Mouse (Mus musculus) cerebellum, adult 2 months (tissue): ENCODE data around the gene Cemip2. TPM values are rescaled to one million over a fixed set of nuclear protein-coding genes. Genes with fewer than 3 reads are reported as not detected.

Source experiments
- DNase-seq, 2 experiments: peaks; one replicate each; pipeline ENCODE4 v3.0.0; 2021
- H3K27ac ChIP-seq: fragments of 200-500 bp; 2 replicates; pipeline ENCODE4 v1.5.1; 2012; ENCODE audit warnings: low read length, control low read depth, inconsistent platforms; ENCODE audit not compliant: insufficient read depth
- H3K27me3 ChIP-seq: fragments of 200-500 bp; 2 replicates; pipeline ENCODE4 v1.6.1; 2012; ENCODE audit warnings: inconsistent platforms, mild to moderate bottlenecking, low read length, moderate library complexity; ENCODE audit not compliant: control insufficient read depth, insufficient read depth
- H3K4me1 ChIP-seq: fragments of 200-500 bp; 2 replicates; pipeline ENCODE4 v1.6.1; 2011; ENCODE audit warnings: low read length; ENCODE audit not compliant: control insufficient read depth, insufficient read depth
- H3K4me3 ChIP-seq: fragments of 200-500 bp; replicated peaks from 2 replicates; pipeline ENCODE3; 2011; ENCODE audit warnings: mild to moderate bottlenecking, low read depth, low read length, control low read depth; ENCODE audit not compliant: insufficient read depth
- CTCF ChIP-seq: fragments of 200-500 bp; IDR thresholded peaks from 2 replicates; pipeline ENCODE4 v1.5.1; 2011; ENCODE audit warnings: low read depth, mild to moderate bottlenecking, control low read depth, low read length, moderate library complexity, borderline replicate concordance; ENCODE audit not compliant: insufficient read depth
- POLR2A ChIP-seq: fragments of 200-500 bp; IDR thresholded peaks from 2 replicates; pipeline ENCODE4 v1.6.1; 2011; ENCODE audit warnings: low read length, control low read depth, borderline replicate concordance; ENCODE audit not compliant: insufficient read depth
- WGBS: fragments of 180-500 bp; shearing (Covaris S2); methylation state at CpG from one replicate; pipeline ENCODE4 v1.1.7; 2018; 5-methylcytosine and 5-hydroxymethylcytosine counted together
- polyA plus RNA-seq: library from polyadenylated mRNA; depleted of rRNA; stranded (reverse); fragments of >200 nt; gene quantifications from 2 replicates; pipeline ENCODE4 v1.2.3, GENCODE M21; 2012

Gene Cemip2
- polyA plus RNA-seq, 1 experiment, result 9.9 TPM

DNA sequence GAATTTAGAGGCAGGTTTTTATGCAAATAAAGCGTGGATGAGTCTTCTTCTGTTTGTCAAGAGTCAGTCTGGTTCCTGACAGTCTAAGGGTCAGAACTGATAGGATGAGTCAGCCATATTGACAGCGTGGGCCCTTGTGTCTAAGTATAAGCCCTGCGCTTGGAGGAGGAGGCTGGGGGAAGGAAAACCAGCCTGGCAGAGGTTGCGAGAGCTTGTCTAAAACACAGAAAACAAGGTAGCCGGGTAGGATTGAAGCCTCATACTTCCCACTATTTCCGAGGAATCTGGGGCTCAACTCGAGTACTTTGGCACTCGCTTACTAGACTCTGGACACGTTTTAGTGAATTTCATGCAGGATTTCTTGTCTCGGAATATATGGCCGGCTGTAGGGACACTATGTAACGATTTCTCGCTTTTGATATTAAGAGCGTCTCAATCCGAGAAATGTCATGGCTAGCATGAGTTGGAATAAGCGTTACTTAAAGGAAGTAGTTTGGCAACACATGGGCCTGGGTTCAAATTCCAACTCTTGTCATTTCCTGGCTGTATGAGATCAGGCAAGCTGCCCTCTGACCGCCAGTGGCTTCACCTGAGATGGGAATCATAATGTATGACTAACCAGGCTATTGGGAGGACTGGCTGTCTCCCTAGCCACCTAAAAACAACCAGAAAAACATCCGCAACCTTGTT, 39.4 kb upstream of the Cemip2 start:
- H3K4me3 ChIP-seq, result no peak overlapping the region
- peak overlapping the region; percentile 84 for H3K27ac ChIP-seq
- no peaks in the 10 kb centered on the region for H3K27me3 ChIP-seq
- TF ChIP-seq CTCF (no peak), POLR2A (no peak)
- H3K4me1 ChIP-seq, result peaks cover 21% of the 10 kb centered on the region; the same call in 1 of the 2 replicates
- WGBS, result 53% methylated on average over 18 of the region's 18 CpGs
- no peak for DNase-seq

DNA sequence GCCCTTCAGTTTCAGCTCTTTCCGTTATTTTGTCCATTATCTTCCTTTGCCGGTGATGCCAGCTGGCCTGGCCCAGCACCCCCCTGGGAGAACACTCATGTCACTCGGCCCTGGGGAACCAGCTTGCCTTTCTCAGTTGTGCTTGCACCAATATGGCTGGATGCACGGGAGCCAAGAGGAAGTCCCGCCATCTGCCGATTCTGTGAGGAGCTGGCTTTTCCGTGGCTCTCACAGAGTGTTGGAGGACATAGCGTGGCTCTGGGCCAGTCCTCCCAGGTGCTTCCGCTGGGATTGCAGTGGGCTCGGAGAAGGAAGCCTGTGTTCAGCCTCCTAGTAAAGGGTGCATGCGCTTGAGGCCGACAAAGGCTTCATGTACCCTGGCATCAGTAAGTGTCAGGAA, 36.0 kb upstream of the Cemip2 start:
- TF ChIP-seq CTCF, result no peak
- 0 out of 2 replicates have a peak, but pooled peaks have one; percentile 15 for TF ChIP-seq POLR2A
- H3K4me1 ChIP-seq, result peaks cover 20% of the 10 kb centered on the region; the same call in 1 of the 2 replicates
- no peaks in the 10 kb centered on the region for H3K27me3 ChIP-seq
- H3K27ac ChIP-seq, result peak overlapping the region; percentile 62
- WGBS, result 7% methylated on average over 12 of the region's 12 CpGs
- DNase-seq, result peak; percentile 98 to 99
- H3K4me3 ChIP-seq, result no peak overlapping the region

DNA sequence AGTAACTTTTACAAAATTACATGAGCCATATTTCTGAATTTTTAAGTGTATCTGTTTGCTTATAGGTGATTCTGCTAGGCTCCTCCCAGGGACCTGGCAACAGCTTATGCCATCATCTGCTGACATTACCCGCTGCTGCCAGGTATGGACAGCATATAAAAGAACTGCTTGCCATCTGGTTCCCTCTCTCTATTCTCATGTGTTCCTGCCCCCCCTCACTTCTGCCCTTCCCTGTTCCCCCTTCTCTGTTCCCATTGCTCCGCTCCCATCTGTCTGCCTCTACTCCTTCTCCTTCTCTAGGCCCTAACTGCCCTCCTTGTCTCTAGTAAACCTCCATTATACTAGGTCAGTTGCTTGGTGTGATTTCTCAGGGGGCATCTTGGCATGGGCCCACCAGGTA, 32.6 kb upstream of the Cemip2 start:
- no peaks in the 10 kb centered on the region; the same call in 1 of the 2 replicates for H3K4me1 ChIP-seq
- peak; percentile 46 to 77 for DNase-seq
- no peak for TF ChIP-seq CTCF
- H3K27me3 ChIP-seq, result no peaks in the 10 kb centered on the region
- peak overlapping the region; percentile 66; the same call in 1 of the 2 replicates for H3K27ac ChIP-seq
- WGBS, result 23% methylated on average over 2 of the region's 2 CpGs
- no peak overlapping the region for H3K4me3 ChIP-seq

DNA sequence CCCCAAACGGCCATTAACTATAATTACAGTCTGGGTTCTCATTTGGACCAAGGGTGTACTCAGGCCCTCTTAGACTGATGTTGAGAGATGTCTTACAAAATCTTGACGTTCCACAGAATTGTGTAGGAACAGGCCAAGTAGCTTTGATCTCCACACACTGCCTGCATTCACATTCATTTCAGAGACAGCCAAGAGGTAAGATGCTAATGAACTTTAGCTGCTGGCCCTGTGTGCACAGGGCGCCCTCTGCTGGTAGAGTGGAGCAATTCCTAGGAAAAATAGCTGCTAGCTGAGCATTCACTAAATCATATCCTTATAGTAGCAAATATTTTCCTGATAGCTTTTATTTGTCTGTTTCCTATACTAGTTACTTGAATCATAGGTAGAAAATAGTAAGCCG, 30.8 kb upstream of the Cemip2 start:
- 19% methylated on average over 4 of the region's 4 CpGs for WGBS
- peak; percentile 75 to 79 for DNase-seq
- no peaks in the 10 kb centered on the region; the same call in 1 of the 2 replicates for H3K4me1 ChIP-seq

DNA sequence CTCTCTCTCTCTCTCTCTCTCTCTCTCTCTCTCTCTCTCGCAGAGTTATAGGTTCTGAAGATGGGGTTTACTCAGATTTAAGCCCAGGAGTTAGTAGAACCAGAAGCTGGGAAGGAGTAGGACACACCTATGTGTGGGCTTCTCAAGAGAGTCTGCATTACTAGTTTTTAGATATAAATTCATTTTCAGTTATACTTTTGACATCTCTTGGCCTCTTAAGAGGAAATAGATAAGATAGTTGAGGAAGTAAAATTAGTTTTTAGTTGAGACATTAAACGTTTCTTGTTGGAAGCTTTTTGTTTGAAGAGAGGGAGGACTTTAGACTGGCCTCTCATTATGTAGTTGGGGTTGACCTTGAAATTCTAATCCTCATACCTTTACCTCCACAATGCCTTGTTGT, 28.0 kb upstream of the Cemip2 start:
- Histone ChIP-seq H3K27ac (no peak overlapping the region), H3K4me1 (no peaks in the 10 kb centered on the region; the same call in 1 of the 2 replicates), H3K27me3 (no peaks in the 10 kb centered on the region), H3K4me3 (no peak overlapping the region)
- WGBS, result 76% methylated on average over 2 of the region's 2 CpGs
- no peak for TF ChIP-seq CTCF
- DNase-seq, result no peak

More for the DNA sequence above, 30.8 kb upstream of the Cemip2 start:
- Histone ChIP-seq H3K4me3 (no peak overlapping the region), H3K27me3 (no peaks in the 10 kb centered on the region), H3K27ac (no peak overlapping the region)
- TF ChIP-seq POLR2A (no peak), CTCF (peak; percentile 95)

DNA sequence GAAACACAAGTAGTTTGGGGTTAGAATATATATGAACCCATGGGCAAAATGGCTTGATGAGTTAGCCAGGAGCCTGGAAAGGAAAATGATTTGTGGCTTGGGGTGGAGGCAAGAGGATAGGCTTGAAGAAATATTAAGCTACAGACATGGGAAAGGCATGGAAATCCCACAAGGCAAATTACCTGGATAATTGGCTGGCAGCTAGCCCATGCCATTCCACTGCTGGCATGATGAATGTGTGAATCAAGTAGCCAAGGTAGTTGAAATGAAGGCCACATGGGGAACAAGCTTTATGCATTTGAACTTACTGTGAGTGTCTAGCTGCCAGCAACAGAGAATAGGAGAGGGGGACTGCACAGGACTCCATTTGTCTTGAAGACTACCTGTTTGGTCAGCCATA, 16.5 kb upstream of the Cemip2 start:
- DNase-seq, result no peak
- H3K27ac ChIP-seq, result no peak overlapping the region
- H3K4me1 ChIP-seq, result no peaks in the 10 kb centered on the region; the same call in 1 of the 2 replicates
- no peaks in the 10 kb centered on the region for H3K27me3 ChIP-seq
- no peak overlapping the region for H3K4me3 ChIP-seq
- TF ChIP-seq CTCF (no peak), POLR2A (no peak)

DNA sequence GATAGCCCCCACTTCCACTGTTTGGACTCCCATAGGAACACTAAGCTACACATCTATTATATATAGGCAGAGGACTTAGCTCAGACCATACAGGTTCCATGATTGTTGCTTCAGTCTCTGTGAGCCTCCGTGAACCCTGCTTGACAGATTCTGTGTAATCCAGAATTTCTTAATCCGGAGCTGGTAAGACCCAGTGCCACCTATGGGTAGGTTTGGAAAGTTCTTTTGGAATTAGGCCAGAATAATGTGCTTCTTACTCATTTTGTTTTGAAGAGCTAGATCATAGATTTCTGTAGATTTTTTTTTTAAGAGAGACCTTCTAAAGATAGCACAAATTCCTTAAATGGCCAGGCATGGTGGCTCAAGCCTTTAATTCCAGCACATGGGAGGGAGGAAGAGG, 14.1 kb upstream of the Cemip2 start:
- no peaks in the 10 kb centered on the region for H3K27me3 ChIP-seq
- no peak overlapping the region for H3K27ac ChIP-seq
- 43% methylated on average over 2 of the region's 2 CpGs for WGBS
- TF ChIP-seq CTCF, result peak; percentile 3; the same call in 1 of the 2 replicates
- no peak for TF ChIP-seq POLR2A
- no peak overlapping the region for H3K4me3 ChIP-seq
- no peaks in the 10 kb centered on the region; the same call in 1 of the 2 replicates for H3K4me1 ChIP-seq
- no peak for DNase-seq

DNA sequence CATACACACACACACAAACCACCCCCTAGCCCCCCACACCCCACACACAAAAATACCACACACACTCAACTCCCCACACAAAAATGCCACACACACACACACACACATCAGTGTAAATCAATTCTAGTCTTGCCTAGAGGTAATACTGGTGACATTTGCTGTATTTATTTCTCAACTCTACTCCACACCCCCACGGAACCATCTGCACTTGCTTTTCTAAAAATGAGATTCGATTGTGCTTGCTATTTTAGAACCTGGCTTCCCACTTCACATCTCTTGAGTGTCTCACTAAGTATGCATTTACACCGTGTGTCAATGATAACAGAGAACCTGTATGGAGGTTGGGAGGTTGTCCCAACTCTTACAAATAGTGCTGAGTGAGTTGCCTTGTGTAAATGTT, 13.4 kb upstream of the Cemip2 start:
- Histone ChIP-seq H3K27me3 (no peaks in the 10 kb centered on the region), H3K27ac (no peak overlapping the region), H3K4me1 (no peaks in the 10 kb centered on the region; the same call in 1 of the 2 replicates), H3K4me3 (no peak overlapping the region)
- DNase-seq, result no peak
- 71% methylated on average over 3 of the region's 3 CpGs for WGBS
- TF ChIP-seq POLR2A, result no peak
- TF ChIP-seq CTCF, result no peak
